Mouse (Mus musculus): ENCODE data around the gene Gsk3a.

Gsk3a gene

DNA sequence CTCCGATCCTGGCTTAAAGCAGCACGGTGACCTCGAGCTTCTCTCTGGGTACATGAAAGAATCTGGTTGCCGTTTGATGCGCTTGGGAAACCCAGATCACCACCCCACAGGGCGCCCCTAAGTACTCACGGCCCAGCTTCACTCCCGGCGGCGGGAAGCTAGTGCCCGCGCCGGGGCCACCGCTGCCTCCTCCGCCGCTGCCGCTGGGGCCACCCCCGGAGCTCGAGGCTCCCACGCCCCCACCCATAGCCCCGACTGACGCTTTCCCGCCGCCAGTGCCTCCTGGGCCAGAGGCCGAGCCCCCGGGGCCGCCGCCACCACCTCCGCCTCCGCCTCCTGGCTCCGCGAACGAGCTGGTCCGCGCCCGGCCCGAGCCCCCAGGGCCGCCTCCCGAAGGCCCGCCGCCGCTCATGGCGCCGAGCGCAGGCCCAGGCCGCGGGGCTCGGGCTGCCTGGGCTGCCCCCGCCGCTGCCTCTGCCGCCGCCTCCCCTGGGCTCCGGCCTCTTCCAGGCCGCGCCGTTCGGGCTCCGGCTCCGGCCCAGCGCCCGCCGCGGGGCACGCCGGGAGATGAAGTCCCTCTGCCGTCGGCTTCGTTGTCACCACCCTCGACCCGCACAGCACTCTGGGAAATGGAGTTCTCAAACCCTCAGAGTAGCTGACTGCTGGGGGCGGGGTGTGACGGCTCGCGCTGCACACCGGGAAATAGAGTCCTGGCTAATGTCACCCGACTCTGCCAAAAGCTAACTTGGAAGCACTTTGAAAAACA lies at the start of gene Gsk3a:
TSS of gene Gsk3a (minus strand) at position 603 of the 766 bp plus-strand sequence.
- in situ Hi-C loops (cut with MseI, MboI) = loop anchor here in 1 of 2 experiments (5.0 kb wide), 1 partner anchor 40 kb away; no protein-coding TSS in a partner anchor

DNA sequence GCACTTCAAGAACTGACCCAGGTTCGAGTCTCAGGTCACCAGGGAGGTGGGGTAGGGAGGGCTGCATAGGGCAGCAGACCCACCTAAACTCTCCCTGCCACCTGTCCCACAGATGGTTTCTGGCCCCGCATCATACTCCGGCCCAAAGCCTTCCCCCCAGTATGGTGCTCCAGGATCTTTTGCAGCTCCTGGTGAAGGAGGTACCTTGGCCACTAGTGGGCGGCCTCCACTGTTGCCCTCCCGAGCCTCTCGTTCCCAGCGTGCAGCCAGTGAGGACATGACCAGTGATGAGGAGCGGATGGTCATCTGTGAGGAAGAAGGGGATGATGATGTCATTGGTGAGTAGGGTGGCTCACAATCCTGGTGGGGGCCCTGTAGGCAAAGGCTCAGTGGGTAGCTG lies 49.3 kb upstream of the Gsk3a start:
- in situ Hi-C loops (cut with MseI, MboI) = no loop called here

GRCm38 (mm10) chr7:25285511-25286238 lies 48.0 kb upstream of the Gsk3a start:
- in situ Hi-C loops (cut with MseI, MboI) = no loop called here

DNA sequence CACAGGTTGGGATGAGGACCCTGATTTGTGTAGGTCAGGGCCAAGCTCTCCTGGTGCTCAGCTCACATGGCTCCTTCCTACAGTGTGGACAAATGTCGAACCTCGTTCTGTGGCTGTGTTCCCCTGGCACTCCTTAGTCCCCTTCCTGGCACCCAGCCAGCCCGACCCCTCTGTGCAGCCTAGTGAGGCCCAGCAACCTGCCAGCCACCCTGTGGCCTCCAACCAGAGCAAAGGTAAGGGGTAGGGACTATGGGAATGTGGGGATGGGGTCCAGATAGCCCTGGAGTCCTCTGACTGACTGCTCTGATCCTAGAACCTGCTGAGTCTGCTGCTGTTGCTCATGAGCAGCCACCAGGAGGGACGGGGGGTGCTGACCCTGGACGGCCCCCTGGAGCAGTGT lies 47.1 kb upstream of the Gsk3a start:
- in situ Hi-C loops (cut with MseI, MboI) = no loop called here

GRCm38 (mm10) chr7:25284171-25284570 lies 46.5 kb upstream of the Gsk3a start:
- in situ Hi-C loops (cut with MseI, MboI) = no loop called here

- in situ Hi-C loops (cut with MseI, MboI) = no loop called here
Measured at GRCm38 (mm10) chr7:25283637-25284036, 46.0 kb upstream of the Gsk3a start.

- in situ Hi-C loops (cut with MseI, MboI) = no loop called here
Measured at GRCm38 (mm10) chr7:25282731-25283211, 45.1 kb upstream of the Gsk3a start.

GRCm38 (mm10) chr7:25281734-25282601 lies 44.3 kb upstream of the Gsk3a start:
- in situ Hi-C loops (cut with MseI, MboI) = no loop called here

DNA sequence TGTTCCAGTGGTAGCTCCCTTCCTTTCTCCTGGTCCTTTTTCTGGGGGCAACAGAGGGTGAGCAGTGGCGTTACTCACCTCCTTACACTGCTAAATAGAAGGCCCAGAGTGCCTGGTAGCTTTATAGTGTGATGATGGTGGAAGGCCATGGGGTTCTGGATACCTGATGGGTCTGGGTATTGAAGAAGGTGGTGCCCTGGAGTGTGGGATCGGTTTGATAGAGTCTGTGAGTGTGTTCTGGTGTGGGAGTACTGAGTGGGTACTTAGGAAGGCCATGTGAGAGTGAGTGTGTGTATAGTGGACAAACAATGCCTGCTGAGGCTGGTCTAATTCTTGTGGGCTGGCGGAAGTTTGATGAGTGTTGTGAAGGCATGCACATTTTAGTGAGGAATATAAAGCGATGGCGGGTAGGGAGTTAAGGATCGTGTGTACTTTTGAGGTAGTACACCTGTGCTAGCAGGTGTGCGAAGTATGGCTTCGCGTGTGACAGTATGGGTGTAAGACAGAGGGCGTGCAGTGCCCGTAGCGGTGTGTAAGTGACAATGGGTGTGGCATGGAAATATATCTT lies 43.6 kb upstream of the Gsk3a start:
- in situ Hi-C loops (cut with MseI, MboI) = no loop called here

DNA sequence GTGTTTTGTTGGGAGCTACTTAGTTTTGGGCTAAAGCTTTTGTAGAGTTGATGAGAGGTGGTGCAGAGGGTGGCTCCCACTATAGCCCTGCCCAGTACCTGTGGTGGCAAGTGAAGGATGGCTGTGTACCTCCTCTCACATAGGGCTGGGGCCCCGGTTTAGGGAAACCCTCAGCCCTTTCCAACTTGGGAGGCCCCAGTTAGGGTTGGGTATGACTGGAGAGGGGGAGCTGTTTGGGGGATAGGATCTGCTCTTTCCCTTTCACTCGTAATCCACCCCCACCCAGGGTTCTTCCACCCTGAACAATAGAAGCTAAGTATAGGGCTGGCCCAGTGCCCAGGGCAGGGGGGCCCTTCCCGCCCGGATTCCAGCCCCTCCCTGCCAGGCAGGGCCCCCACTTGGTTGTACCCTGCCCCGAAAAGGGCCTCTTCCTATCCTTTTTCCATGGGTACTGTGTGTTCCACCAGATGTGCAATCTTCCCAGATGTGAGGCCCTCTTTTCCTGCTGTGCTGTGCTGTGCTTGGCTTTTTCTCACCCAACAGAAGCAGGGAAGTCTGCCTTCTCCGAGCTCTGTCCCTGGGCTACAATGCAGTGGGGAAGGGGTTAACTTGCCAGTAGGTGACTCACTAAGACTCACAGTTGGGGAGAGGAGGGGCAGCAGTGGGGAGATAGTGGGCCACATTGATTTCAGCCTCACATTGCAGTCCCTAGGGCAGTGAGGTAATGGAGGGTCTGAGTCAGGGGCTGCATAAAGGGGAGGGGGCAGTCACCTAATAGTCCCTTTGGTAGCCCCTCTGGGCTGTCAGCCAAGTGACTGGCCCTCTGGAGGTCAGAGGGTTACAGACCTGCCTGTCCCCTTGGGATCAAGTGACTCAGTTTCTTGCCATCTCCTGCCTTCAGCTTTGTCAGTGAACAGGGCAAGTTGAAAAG lies 42.5 kb upstream of the Gsk3a start:
- in situ Hi-C loops (cut with MseI, MboI) = loop anchor here (5.0 kb wide), 2 partner anchors 38 to 43 kb away; partner anchors contain the start of gene Gsk3a (in 1 of the 2)

- in situ Hi-C loops (cut with MseI, MboI) = loop anchor here (5.0 kb wide), 2 partner anchors 37 to 42 kb away; partner anchors contain the start of gene Gsk3a (in 1 of the 2)
Measured at GRCm38 (mm10) chr7:25279076-25279860, 41.6 kb upstream of the Gsk3a start.

GRCm38 (mm10) chr7:25278341-25279075 lies 40.9 kb upstream of the Gsk3a start:
- in situ Hi-C loops (cut with MseI, MboI) = loop anchor here (5.0 kb wide), 2 partner anchors 36 to 41 kb away; partner anchors contain the start of gene Gsk3a (in 1 of the 2)

DNA sequence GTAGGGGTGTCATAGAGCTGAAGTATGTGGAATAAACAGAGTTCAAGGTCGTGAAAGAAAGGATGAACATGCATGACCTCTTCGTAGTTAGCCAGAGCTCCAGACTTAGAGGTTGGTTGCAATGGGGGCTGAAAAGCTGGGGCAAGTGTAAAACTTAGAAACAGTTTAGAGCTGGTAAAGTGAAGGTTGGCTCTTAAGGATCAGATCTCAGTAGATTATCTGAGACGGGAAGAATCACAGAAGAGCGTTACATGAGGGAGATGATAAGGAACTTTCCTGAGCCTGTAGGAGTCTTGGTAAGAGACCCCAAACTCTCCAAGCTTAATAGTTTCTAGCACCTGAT lies 40.3 kb upstream of the Gsk3a start:
- in situ Hi-C loops (cut with MseI, MboI) = loop anchor here (5.0 kb wide), 2 partner anchors 36 to 41 kb away; partner anchors contain the start of gene Gsk3a (in 1 of the 2)

- in situ Hi-C loops (cut with MseI, MboI) = loop anchor here (5.0 kb wide), 2 partner anchors 35 to 40 kb away; partner anchors contain the start of gene Gsk3a (in 1 of the 2)
Measured at GRCm38 (mm10) chr7:25277405-25277804, 39.8 kb upstream of the Gsk3a start.

DNA sequence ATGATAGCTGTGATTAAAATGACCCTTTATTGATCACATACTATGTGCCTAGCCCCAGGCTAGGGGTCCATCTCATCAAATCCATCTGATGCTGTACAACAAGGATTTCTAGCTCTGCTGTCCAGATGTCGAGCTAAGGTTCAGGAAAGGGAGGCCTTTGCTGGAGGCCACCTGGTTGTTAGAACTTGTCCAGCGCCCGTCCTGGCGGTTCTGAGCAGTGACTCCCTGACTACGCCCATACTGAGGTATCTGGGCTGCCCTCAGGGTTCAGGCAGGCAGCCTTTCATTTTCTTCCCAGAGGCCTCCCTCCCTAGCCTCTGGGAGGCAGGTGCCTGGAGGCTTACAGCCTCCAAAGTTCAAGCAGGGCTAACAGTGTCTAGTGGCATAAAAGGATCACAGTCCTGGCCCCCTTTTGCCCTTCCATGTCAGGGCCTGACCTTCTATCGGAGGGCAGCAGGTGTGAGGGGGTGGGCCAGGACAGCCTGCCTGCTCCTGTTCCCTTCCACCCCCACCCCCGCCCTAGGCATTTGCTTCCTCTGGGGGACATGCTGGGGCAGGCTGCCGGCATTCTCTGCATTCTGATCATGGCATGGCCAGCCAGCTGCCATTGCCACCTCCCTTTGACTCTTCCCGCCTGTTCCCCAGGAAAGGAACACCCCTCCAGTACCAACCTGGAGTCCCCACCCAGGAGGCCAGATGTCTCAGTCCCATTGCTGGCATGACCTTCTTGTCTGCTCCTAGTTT lies 38.1 kb upstream of the Gsk3a start:
- in situ Hi-C loops (cut with MseI, MboI) = loop anchor here (5.0 kb wide), 2 partner anchors 33 to 38 kb away; partner anchors contain the start of gene Gsk3a (in 1 of the 2)

DNA sequence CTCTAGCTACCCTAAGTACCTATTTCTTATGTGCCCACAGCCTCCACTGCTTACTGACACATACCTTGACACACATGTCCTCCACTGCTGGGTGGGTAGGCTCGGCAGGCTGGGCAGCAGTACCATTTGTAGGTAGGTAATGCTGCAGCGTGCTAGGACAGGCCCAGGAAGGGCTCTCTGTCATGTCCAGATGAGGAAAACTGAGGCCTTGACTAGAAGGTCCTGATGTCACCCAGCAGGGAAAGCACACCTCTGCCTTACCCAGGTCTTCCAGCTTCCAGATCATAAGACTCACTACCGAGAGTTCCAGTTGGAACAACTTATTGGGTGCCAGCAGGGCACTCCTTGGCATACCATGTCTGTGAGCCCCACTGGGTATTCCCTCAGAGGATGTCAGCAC lies 37.3 kb upstream of the Gsk3a start:
- in situ Hi-C loops (cut with MseI, MboI) = loop anchor here (5.0 kb wide), 2 partner anchors 33 to 38 kb away; partner anchors contain the start of gene Gsk3a (in 1 of the 2)

DNA sequence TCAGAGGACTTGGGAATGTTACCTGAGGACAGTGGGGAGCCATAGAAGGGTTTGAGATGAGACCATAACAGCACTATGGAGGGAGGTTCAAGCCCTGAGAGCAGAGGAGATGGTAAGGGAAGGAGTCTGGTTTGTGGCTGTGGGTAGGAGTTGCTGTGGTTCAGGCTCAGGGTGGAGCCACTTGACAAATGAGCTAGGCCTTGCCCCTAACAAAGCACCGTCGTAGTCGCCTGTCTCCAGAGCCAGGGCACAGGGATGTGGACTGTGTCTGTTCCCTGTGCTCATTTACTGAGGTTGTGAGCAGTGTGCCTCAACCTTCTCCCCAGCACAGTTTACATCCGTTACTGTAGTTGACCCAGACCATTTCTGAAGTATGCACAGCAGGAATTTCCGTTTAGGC lies 36.9 kb upstream of the Gsk3a start:
- in situ Hi-C loops (cut with MseI, MboI) = no loop called here

Data from mouse trophoblast stem cell (cell line).